14 mouse cellular contexts compared by ENCODE assay signal in genomic region chr4:136152821-136153220, GRCm38 (mm10). TPM values are rescaled to one million over a fixed set of nuclear protein-coding genes. Genes with fewer than 3 reads are reported as not detected.
DNase-seq lines count a peak whose midpoint lies in the region; ATAC-seq and TF ChIP-seq lines count a peak whose summit lies in the region.
"Had no signal": no experiment of that assay in that cellular context is flagged by ENCODE, and none has a peak within 500 bp of the region (broad histone marks: within the 10 kb centered on the region; RNA-seq: fewer than 3 reads in every experiment).

No protein-coding gene starts in this region.

- no peaks in the 10 kb centered on the region for H3K79me2 ChIP-seq in heart, adult 2 months (replicated peaks; ENCODE audit: control insufficient read depth, insufficient read depth, low read length)
- no peaks in the 10 kb centered on the region for H3K79me2 ChIP-seq in CH12.LX (replicated peaks; ENCODE audit: control insufficient read depth, extremely low read depth, insufficient read depth, poor library complexity, severe bottlenecking)

- no peak for ATAC-seq in liver, embryonic 14.5 days (ENCODE audit: insufficient read depth)
- ATAC-seq: forebrain, embryonic 15.5 days had no signal

- no peaks in the 10 kb centered on the region for H3K27me3 ChIP-seq in heart, adult 2 months (ENCODE audit: control insufficient read depth, insufficient read depth, low read length)
- peaks cover 15% of the 10 kb centered on the region for H3K27me3 ChIP-seq in liver, embryonic 14.5 days (ENCODE audit: control insufficient read depth, insufficient read depth, low read length)
- H3K27me3 ChIP-seq in CH12.LX (replicated peaks) = peaks cover 37% of the 10 kb centered on the region
- H3K27me3 ChIP-seq: forebrain, embryonic 15.5 days; hindbrain, embryonic 15.5 days; neural tube, embryonic 13.5 days had no signal

- no peak overlapping the region for H3K4me3 ChIP-seq in heart, adult 2 months
- no peak overlapping the region for H3K4me3 ChIP-seq in liver, embryonic 14.5 days (ENCODE audit: insufficient read depth in 1 of 2, low read depth in 2 of 2, low read length in 2 of 2)
- no peak overlapping the region for H3K4me3 ChIP-seq in CH12.LX (replicated peaks in 1 of 3; ENCODE audit: low read depth in 2 of 3, low read length in 2 of 3, poor library complexity in 1 of 3)
- H3K4me3 ChIP-seq in cortical plate, adult 2 months (ENCODE audit: insufficient read depth, low read length) = no peak overlapping the region
- H3K4me3 ChIP-seq: forebrain, embryonic 15.5 days; hindbrain, embryonic 15.5 days; liver, embryonic 13.5 days; neural tube, embryonic 13.5 days had no signal

- no peaks in the 10 kb centered on the region for H3K9me3 ChIP-seq in liver, embryonic 14.5 days (ENCODE audit: control insufficient read depth, low read length)
- peaks cover 6% of the 10 kb centered on the region for H3K9me3 ChIP-seq in CH12.LX (replicated peaks; ENCODE audit: low read length)
- H3K9me3 ChIP-seq: forebrain, embryonic 15.5 days; hindbrain, embryonic 15.5 days; liver, embryonic 13.5 days; neural tube, embryonic 13.5 days had no signal

- no peak overlapping the region for H3K4me2 ChIP-seq in liver, embryonic 14.5 days (ENCODE audit: low read depth)
- no peak overlapping the region for H3K4me2 ChIP-seq in CH12.LX (ENCODE audit: insufficient read depth, low read depth, poor library complexity, severe bottlenecking)
- H3K4me2 ChIP-seq: forebrain, embryonic 15.5 days; hindbrain, embryonic 15.5 days; liver, embryonic 13.5 days; neural tube, embryonic 13.5 days had no signal

- H3K4me1 ChIP-seq in heart, adult 2 months (ENCODE audit: control insufficient read depth, insufficient read depth, low read length) = peaks cover 1% of the 10 kb centered on the region; the same call in 1 of the 2 replicates
- H3K4me1 ChIP-seq in liver, embryonic 14.5 days (replicated peaks; ENCODE audit: control insufficient read depth in 2 of 2, insufficient read depth in 2 of 2, low read length in 1 of 2) = no peaks in the 10 kb centered on the region
- peaks cover 4 to 9% of the 10 kb centered on the region in 2 experiments for H3K4me1 ChIP-seq in CH12.LX (ENCODE audit: control insufficient read depth in 1 of 2, insufficient read depth in 2 of 2)
- H3K4me1 ChIP-seq in cortical plate, adult 2 months (ENCODE audit: control insufficient read depth, insufficient read depth, low read length) = no peaks in the 10 kb centered on the region; the same call in 1 of the 2 replicates

- WGBS in heart, adult 2 months = 85% methylated on average over 4 of the region's 4 CpGs
- whole genome bisulfite sequencing in liver, embryonic 14.5 days (ENCODE audit: insufficient replicate concordance) = 72% methylated on average over 4 of the region's 4 CpGs

- no peak for DNase-seq in heart, adult 2 months
- no peak for DNase-seq in heart, adult 9 months (ENCODE audit: low spot score in 2 of 2)
- DNase-seq in liver, embryonic 14.5 days (ENCODE audit: low read depth in 3 of 3, low spot score in 3 of 3) = no peak
- DNase-seq in liver (no peak), CH12.LX (ENCODE audit: extremely low read depth) (no peak)
- no peak for DNase-seq in cerebellum, postnatal 25 days
- DNase-seq in layer of hippocampus, adult 11-12 months (ENCODE audit: low spot score) = no peak
- DNase-seq: layer of hippocampus, adult 9-11 months; liver, embryonic 13.5 days; right cerebral cortex, postnatal 25 days had no signal

- intact Hi-C loops in heart, adult 2 months (cut with DNase I) = loop anchor here (10.0 kb wide), 2 partner anchors 178 to 258 kb away; partner anchors contain the start of genes Cnr2 and Lypla2

- no peak overlapping the region for H3K9ac ChIP-seq in heart, adult 2 months (ENCODE audit: low read depth, low read length)
- no peak overlapping the region for H3K9ac ChIP-seq in liver, embryonic 14.5 days (replicated peaks)
- no peak overlapping the region for H3K9ac ChIP-seq in CH12.LX (ENCODE audit: insufficient read depth, low read depth)
- H3K9ac ChIP-seq: forebrain, embryonic 15.5 days; hindbrain, embryonic 15.5 days; liver, embryonic 13.5 days; neural tube, embryonic 13.5 days had no signal

- H3K36me3 ChIP-seq in heart, adult 2 months (ENCODE audit: control insufficient read depth, insufficient read depth, low read length) = no peaks in the 10 kb centered on the region
- H3K36me3 ChIP-seq in liver, embryonic 14.5 days (replicated peaks; ENCODE audit: control insufficient read depth, insufficient read depth, low read depth) = no peaks in the 10 kb centered on the region
- no peaks in the 10 kb centered on the region for H3K36me3 ChIP-seq in CH12.LX (replicated peaks in 1 of 2; ENCODE audit: control insufficient read depth in 1 of 2, insufficient read depth in 1 of 2, low read length in 1 of 2)
- H3K36me3 ChIP-seq: forebrain, embryonic 15.5 days; hindbrain, embryonic 15.5 days; liver, embryonic 13.5 days; neural tube, embryonic 13.5 days had no signal

- in situ Hi-C loops in CH12.LX (cut with MboI; ENCODE audit: low pct_ligation_motif_present, low pct_unique_long_range_greater_than_20kb, low sequenced_read_pairs) = no loop called here

- no peak overlapping the region for H3K27ac ChIP-seq in heart, adult 2 months
- H3K27ac ChIP-seq in liver, embryonic 14.5 days = no peak overlapping the region
- no peak overlapping the region for H3K27ac ChIP-seq in CH12.LX (ENCODE audit: insufficient read depth, low read depth)
- H3K27ac ChIP-seq in cortical plate, adult 2 months (ENCODE audit: insufficient read depth, low read length) = no peak overlapping the region
- H3K27ac ChIP-seq: forebrain, embryonic 15.5 days; hindbrain, embryonic 15.5 days; liver, embryonic 13.5 days; neural tube, embryonic 13.5 days had no signal

- TF ChIP-seq RAD21 in CH12.LX (IDR thresholded peaks at IDR 0.05; ENCODE audit: low read depth, low read length) = no peak; the same call in 1 of the 2 replicates

- no peak for TF ChIP-seq POLR2A in heart, adult 2 months (IDR thresholded peaks at IDR 0.05; ENCODE audit: insufficient read depth, low read depth, low read length)
- TF ChIP-seq POLR2A in CH12.LX (IDR thresholded peaks at IDR 0.05; ENCODE audit: low read depth, low read length) = no peak
- no peak for TF ChIP-seq POLR2A in cortical plate, adult 2 months (IDR thresholded peaks at IDR 0.05; ENCODE audit: extremely low read depth, insufficient read depth, low read length)

- TF ChIP-seq EP300 in heart, adult 2 months (IDR thresholded peaks at IDR 0.05; ENCODE audit: insufficient read depth, low read depth, low read length) = no peak
- TF ChIP-seq EP300 in liver, embryonic 14.5 days (IDR thresholded peaks at IDR 0.05; ENCODE audit: low read depth) = no peak
- TF ChIP-seq EP300 in CH12.LX (IDR thresholded peaks at IDR 0.05; ENCODE audit: low read length) = no peak

- dilution Hi-C loops in CH12.LX (cut with MboI; ENCODE audit: extremely low pct_ligation_motif_present, extremely low pct_unique_long_range_greater_than_20kb, low sequenced_read_pairs) = no loop called here

- peak; percentile 42 for TF ChIP-seq CTCF in heart, adult 2 months (IDR thresholded peaks at IDR 0.05)
- TF ChIP-seq CTCF in liver, embryonic 14.5 days (IDR thresholded peaks at IDR 0.05; ENCODE audit: low read depth) = peak; percentile 68
- TF ChIP-seq CTCF in CH12.LX (conservative IDR thresholded peaks at IDR 0.05 in 1 of 2, IDR thresholded peaks at IDR 0.05 in 1 of 2; ENCODE audit: low read depth in 2 of 2, low read length in 2 of 2) = peak in 1 of 2 experiments; percentile 40; a peak in 2 of 4 replicates
- TF ChIP-seq CTCF in cortical plate, adult 2 months (IDR thresholded peaks at IDR 0.05; ENCODE audit: extremely low read depth, insufficient read depth, low read length) = 0 out of 2 replicates have a peak, but pooled peaks have one; percentile 16

TF ChIP-seq in CH12.LX, 34 proteins besides CTCF, POLR2A, EP300 and RAD21:
- TF ChIP-seq SMC3 (IDR thresholded peaks at IDR 0.05; ENCODE audit: low read depth, low read length) (peak; percentile 28; the same call in 1 of the 2 replicates), MAFK (IDR thresholded peaks at IDR 0.05; ENCODE audit: insufficient replicate concordance, low read length) (no peak), NRF1 (IDR thresholded peaks at IDR 0.05; ENCODE audit: low read depth, low read length) (no peak)

RNA-seq across cellular contexts. Expression of gene Id3, which starts 9.5 kb away (rescaled TPM):
- 10 to 100 TPM; 56.8 to 58.8 TPM for total RNA-seq in heart, adult 2 months (2021)
- 92.1 and 120 TPM in 2 replicates for polyA plus RNA-seq in heart, adult 2 months (2012; rRNA removed)
- 23.0 and 29.8 TPM in 2 replicates for polyA plus RNA-seq in liver, embryonic 14.5 days (2012; rRNA removed)
- 33.2 and 33.8 TPM in 2 replicates for polyA plus RNA-seq in liver, embryonic 14.5 days (2014; fragmentation: Nextera tagmentation; extraction: Ambion mirVana)
- total RNA-seq in CH12.LX (2012; rRNA removed) (41.1 and 85.5 TPM in 2 replicates), CH12.LX (2014; rRNA removed) (96.0 and 116 TPM in 2 replicates)
- polyA plus RNA-seq in CH12.LX (2012; ENCODE audit: insufficient read length, low read depth) = 17.6 and 18.3 TPM in 2 replicates
- polyA plus RNA-seq in cortical plate, adult 2 months (2012; rRNA removed) = 75.7 and 82.9 TPM in 2 replicates

RNA-seq across cellular contexts. Expression of gene E2f2, which starts 19.4 kb away (rescaled TPM):
- total RNA-seq in heart, adult 2 months (2021) = 1 to 10 TPM in 1 of 2 experiments, under 1 TPM in 1; 0.65 to 5.3 TPM
- 0.41 and 1.3 TPM in 2 replicates for polyA plus RNA-seq in heart, adult 2 months (2012; rRNA removed)
- 38.4 and 40.5 TPM in 2 replicates for polyA plus RNA-seq in liver, embryonic 14.5 days (2012; rRNA removed)
- polyA plus RNA-seq in liver, embryonic 14.5 days (2014; fragmentation: Nextera tagmentation; extraction: Ambion mirVana) = 50.3 and 53.4 TPM in 2 replicates
- 7.2 and 7.6 TPM in 2 replicates for total RNA-seq in CH12.LX (2012; rRNA removed)
- 4.4 and 4.9 TPM in 2 replicates for total RNA-seq in CH12.LX (2014; rRNA removed)
- 3.9 and 6.1 TPM in 2 replicates for polyA plus RNA-seq in CH12.LX (2012; ENCODE audit: insufficient read length, low read depth)
- 0.67 and 0.78 TPM in 2 replicates for polyA plus RNA-seq in cortical plate, adult 2 months (2012; rRNA removed)

RNA-seq across cellular contexts. Expression of gene Asap3, which starts 53.3 kb away (rescaled TPM):
- total RNA-seq in heart, adult 2 months (2021) = 10 to 100 TPM in 1 of 2 experiments, 1 to 10 TPM in 1; 7.8 to 10.2 TPM
- 8.6 and 9.4 TPM in 2 replicates for polyA plus RNA-seq in heart, adult 2 months (2012; rRNA removed)
- 1.1 and 1.2 TPM in 2 replicates for polyA plus RNA-seq in liver, embryonic 14.5 days (2012; rRNA removed)
- polyA plus RNA-seq in liver, embryonic 14.5 days (2014; fragmentation: Nextera tagmentation; extraction: Ambion mirVana) = 0.66 and 0.85 TPM in 2 replicates
- total RNA-seq in CH12.LX (2012; rRNA removed) (0.08 TPM in 2 replicates), CH12.LX (2014; rRNA removed) (not detected in 2 replicates)
- 0.07 TPM in 1 of 2 replicates, not detected in the other for polyA plus RNA-seq in CH12.LX (2012; ENCODE audit: insufficient read length, low read depth)
- polyA plus RNA-seq in cortical plate, adult 2 months (2012; rRNA removed) = 2.9 and 3.2 TPM in 2 replicates
